Mouse (Mus musculus) limb, embryonic 14.5 days (tissue): ENCODE data around the gene Pogz. TPM values are rescaled to one million over a fixed set of nuclear protein-coding genes. Genes with fewer than 3 reads are reported as not detected.

Experiments
- ATAC-seq: fragments of 200-750 bp; cut with Nextera tagmentation; 2 replicates; pipeline ENCODE4 v1.8.0; 2017; ENCODE audit warnings: low read depth, moderate number of reproducible peaks, moderate TSS enrichment; ENCODE audit not compliant: low FRiP score
- DNase-seq: peaks from one replicate; pipeline ENCODE4 v3.0.0-alpha.2; 2015; ENCODE audit warnings: low spot score
- H3K27ac ChIP-seq: fragments of 300-500 bp; sonication (generic); replicated peaks from 2 replicates; pipeline ENCODE4 v1.5.1; 2014; ENCODE audit warnings: low read depth, mild to moderate bottlenecking, low read length, moderate library complexity, mixed read lengths
- H3K27me3 ChIP-seq: fragments of 300-500 bp; sonication (generic); 2 replicates; pipeline ENCODE4 v1.6.1; 2014; ENCODE audit warnings: low read length, mixed read lengths; ENCODE audit not compliant: control insufficient read depth, insufficient read depth
- H3K36me3 ChIP-seq: fragments of 300-500 bp; sonication (generic); 2 replicates; pipeline ENCODE4 v1.6.1; 2014; ENCODE audit warnings: mild to moderate bottlenecking, low read length, moderate library complexity, mixed read lengths; ENCODE audit not compliant: control insufficient read depth, insufficient read depth
- H3K4me1 ChIP-seq: fragments of 300-500 bp; sonication (generic); 2 replicates; pipeline ENCODE4 v1.6.1; 2014; ENCODE audit warnings: antibody characterized with exemption, low read length, mixed read lengths; ENCODE audit not compliant: control insufficient read depth, insufficient read depth
- H3K4me2 ChIP-seq: fragments of 300-500 bp; sonication (generic); replicated peaks from 2 replicates; pipeline ENCODE4 v1.6.1; 2014; ENCODE audit warnings: low read depth, mild to moderate bottlenecking, low read length, moderate library complexity; ENCODE audit not compliant: severe bottlenecking
- H3K4me3 ChIP-seq: fragments of 300-500 bp; sonication (generic); replicated peaks from 2 replicates; pipeline ENCODE4 v1.5.1; 2014; ENCODE audit warnings: low read length
- H3K9ac ChIP-seq: fragments of 300-500 bp; sonication (generic); 2 replicates; pipeline ENCODE4 v1.6.1; 2014; ENCODE audit warnings: mild to moderate bottlenecking, low read depth, low read length, moderate library complexity; ENCODE audit not compliant: severe bottlenecking
- H3K9me3 ChIP-seq: fragments of 300-500 bp; sonication (generic); 2 replicates; pipeline ENCODE4 v1.6.1; 2016; ENCODE audit warnings: low read length; ENCODE audit not compliant: control insufficient read depth
- POLR2A ChIP-seq: fragments of 200-500 bp; IDR thresholded peaks from 2 replicates; pipeline ENCODE4 v1.8.0; 2012; ENCODE audit warnings: inconsistent platforms, mild to moderate bottlenecking, moderate library complexity, borderline replicate concordance; ENCODE audit not compliant: insufficient read depth, insufficient read length; ENCODE audit errors: extremely low read depth
- WGBS: fragments of 180-500 bp; shearing (Covaris S2); extraction: QIAGEN DNeasy Blood & Tissue Kit; methylation state at CpG from one replicate; pipeline ENCODE4 v1.1.7; 2014; 5-methylcytosine and 5-hydroxymethylcytosine counted together
- polyA plus RNA-seq, 2 experiments: library from polyadenylated mRNA; depleted of rRNA in 1 of 2; stranded (reverse) in 1 of 2; unstranded in 1 of 2; fragments of >200 nt; fragmentation: Nextera tagmentation in 1 of 2; extraction: Ambion mirVana in 1 of 2; gene quantifications; 2 replicates each; pipeline versions ENCODE4 v1.2.1 to v1.2.3; 2012 to 2014

Gene Pogz
- polyA plus RNA-seq, 2 experiments, result 19.6 to 45.8 TPM

GRCm38 (mm10) chr3:94839101-94839500 lies 1.7 kb downstream of the Pogz start:
- peak overlapping the region; percentile 97; the same call in 1 of the 2 replicates for H3K9ac ChIP-seq
- H3K9me3 ChIP-seq, result no peaks in the 10 kb centered on the region
- H3K36me3 ChIP-seq, result no peaks in the 10 kb centered on the region
- peaks cover 9% of the 10 kb centered on the region; the same call in 1 of the 2 replicates for H3K4me1 ChIP-seq
- ATAC-seq, result no peak
- no peak for DNase-seq
- TF ChIP-seq POLR2A, result no peak
- peak overlapping the region; percentile 64 for H3K4me3 ChIP-seq
- H3K4me2 ChIP-seq, result peak overlapping the region; percentile 51
- no peaks in the 10 kb centered on the region for H3K27me3 ChIP-seq
- H3K27ac ChIP-seq, result 0 out of 2 replicates have a peak overlapping the region, but pooled peaks have one; percentile 99
- 81% methylated on average over 5 of the region's 5 CpGs for WGBS

GRCm38 (mm10) chr3:94847382-94847781 lies 10.0 kb downstream of the Pogz start:
- no peaks in the 10 kb centered on the region for H3K4me1 ChIP-seq
- no peak overlapping the region for H3K4me3 ChIP-seq
- no peak for TF ChIP-seq POLR2A
- 93% methylated on average over 2 of the region's 2 CpGs for WGBS
- H3K36me3 ChIP-seq, result no peaks in the 10 kb centered on the region
- no peak overlapping the region for H3K27ac ChIP-seq
- no peaks in the 10 kb centered on the region for H3K27me3 ChIP-seq
- ATAC-seq (no peak), DNase-seq (no peak)
- no peak overlapping the region for H3K9ac ChIP-seq
- no peak overlapping the region for H3K4me2 ChIP-seq
- no peaks in the 10 kb centered on the region for H3K9me3 ChIP-seq

DNA sequence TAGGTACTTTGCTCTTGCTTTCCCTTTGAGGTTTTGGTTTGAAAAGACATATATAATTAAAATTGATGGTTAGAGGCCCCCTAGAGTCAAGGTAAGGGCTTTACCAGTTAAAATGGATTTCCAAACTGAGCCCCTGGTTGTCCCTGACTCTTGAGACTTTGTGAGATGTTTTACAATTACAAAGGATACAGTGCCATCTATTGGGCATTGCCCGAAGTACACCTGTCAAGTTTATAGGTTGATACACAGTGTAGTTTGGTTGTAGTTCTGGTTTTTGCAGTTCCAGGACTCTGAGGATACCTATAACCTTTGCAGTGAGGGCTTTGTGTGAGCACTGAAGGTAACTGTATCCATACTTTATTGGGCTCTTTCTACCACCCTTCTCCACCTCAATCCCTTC lies 12.0 kb downstream of the Pogz start:
- no peaks in the 10 kb centered on the region for H3K4me1 ChIP-seq
- ATAC-seq (no peak), DNase-seq (peak; percentile 73)
- H3K36me3 ChIP-seq, result peaks cover 6% of the 10 kb centered on the region
- WGBS, result 38% methylated on average over 1 of the region's 1 CpGs
- no peak overlapping the region for H3K4me3 ChIP-seq
- H3K27ac ChIP-seq, result no peak overlapping the region
- H3K9me3 ChIP-seq, result no peaks in the 10 kb centered on the region
- no peak overlapping the region for H3K9ac ChIP-seq
- H3K4me2 ChIP-seq, result no peak overlapping the region
- TF ChIP-seq POLR2A, result no peak
- no peaks in the 10 kb centered on the region for H3K27me3 ChIP-seq

DNA sequence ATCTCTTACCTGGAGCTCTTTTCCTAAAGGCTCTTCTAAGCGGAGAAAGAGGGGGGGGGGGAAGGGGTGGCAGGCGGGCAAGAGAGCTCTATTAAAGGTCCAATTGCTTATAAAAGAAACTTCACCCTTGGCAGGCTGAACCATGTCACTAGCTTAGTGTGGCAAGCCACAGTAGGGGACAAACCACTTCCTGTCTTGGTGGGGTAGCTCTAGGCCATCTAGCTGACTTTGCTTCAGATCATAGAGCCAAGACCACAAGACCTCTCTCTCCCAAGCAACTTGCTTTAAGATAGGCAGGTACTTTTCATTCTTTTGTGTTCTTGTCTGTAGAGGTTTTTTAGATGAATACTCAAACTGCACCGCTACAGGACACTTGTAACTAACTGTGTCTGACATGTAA lies 14.4 kb downstream of the Pogz start:
- Histone ChIP-seq H3K27ac (no peak overlapping the region), H3K36me3 (peaks cover 28% of the 10 kb centered on the region), H3K9me3 (no peaks in the 10 kb centered on the region), H3K9ac (no peak overlapping the region), H3K4me2 (no peak overlapping the region), H3K4me1 (no peaks in the 10 kb centered on the region), H3K27me3 (no peaks in the 10 kb centered on the region), H3K4me3 (no peak overlapping the region)
- DNase-seq (no peak), ATAC-seq (no peak)
- no peak for TF ChIP-seq POLR2A
- 66% methylated on average over 3 of the region's 3 CpGs for WGBS

DNA sequence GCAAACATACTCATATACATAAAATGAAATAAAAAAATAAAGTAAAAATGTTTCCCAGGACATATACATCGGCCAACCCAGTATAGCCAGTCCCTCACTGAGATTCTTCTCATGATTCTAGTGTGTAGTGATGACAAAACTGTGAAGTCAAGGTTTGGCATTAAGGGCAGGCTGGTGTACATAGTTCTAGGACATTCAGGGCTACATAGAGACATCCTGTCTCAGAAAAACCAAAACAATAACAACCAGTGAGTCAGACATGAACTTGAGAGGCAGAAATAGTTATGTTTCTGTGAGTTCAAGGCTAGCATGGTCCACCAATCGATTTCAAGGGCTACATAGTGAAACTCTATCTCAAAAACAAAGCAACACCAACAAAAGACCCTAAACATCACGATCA lies 14.8 kb downstream of the Pogz start:
- DNase-seq, result no peak
- WGBS, result 91% methylated on average over 3 of the region's 3 CpGs
- Histone ChIP-seq H3K4me1 (no peaks in the 10 kb centered on the region), H3K27ac (no peak overlapping the region), H3K27me3 (no peaks in the 10 kb centered on the region), H3K9ac (no peak overlapping the region), H3K36me3 (peaks cover 33% of the 10 kb centered on the region), H3K4me3 (no peak overlapping the region), H3K4me2 (no peak overlapping the region), H3K9me3 (no peaks in the 10 kb centered on the region)
- ATAC-seq, result no peak
- no peak for TF ChIP-seq POLR2A

DNA sequence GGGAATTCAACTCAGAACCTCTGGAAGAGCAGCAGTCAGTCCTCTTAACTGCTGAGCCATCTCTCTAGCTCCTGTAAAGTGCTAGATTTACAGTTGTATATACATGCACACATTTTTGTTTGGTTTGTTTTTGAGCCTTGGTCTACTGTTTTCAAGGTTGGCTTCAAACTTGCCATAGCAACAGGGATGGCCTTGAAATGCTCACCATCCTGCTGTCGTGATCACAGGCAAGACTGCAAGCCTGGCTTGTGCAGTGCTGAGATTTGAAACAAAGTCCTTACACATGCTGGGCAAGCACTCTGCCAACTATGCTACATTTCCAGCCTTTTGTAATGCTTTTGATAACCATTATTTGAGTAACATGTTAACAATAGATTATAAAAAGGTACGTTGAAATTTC lies 22.1 kb downstream of the Pogz start:
- DNase-seq, result no peak
- H3K36me3 ChIP-seq, result peaks cover 76% of the 10 kb centered on the region
- H3K4me3 ChIP-seq, result no peak overlapping the region
- WGBS, result 94% methylated on average over 2 of the region's 2 CpGs
- no peak overlapping the region for H3K9ac ChIP-seq
- H3K4me1 ChIP-seq, result no peaks in the 10 kb centered on the region
- no peak for TF ChIP-seq POLR2A
- H3K4me2 ChIP-seq, result no peak overlapping the region
- no peak overlapping the region for H3K27ac ChIP-seq
- H3K27me3 ChIP-seq, result no peaks in the 10 kb centered on the region
- no peaks in the 10 kb centered on the region for H3K9me3 ChIP-seq
- no peak for ATAC-seq
